Mouse (Mus musculus): Measurements from ENCODE around the gene Zbtb21. TPM values are rescaled to one million over a fixed set of nuclear protein-coding genes. Genes with fewer than 3 reads are reported as not detected.
A peak's percentile ranks its signal among the peaks of the same experiment; 100 is the strongest.

Zbtb21 gene
- polyA plus RNA-seq, 1 experiment: 19.1 TPM

GRCm38 (mm10) chr16:97984589-97984988 is 22.2 kb upstream of the Zbtb21 start:
- 94% methylated on average over 5 of the region's 5 CpGs for WGBS
- no peak for DNase-seq

GRCm38 (mm10) chr16:97981362-97981761 is 18.9 kb upstream of the Zbtb21 start:
- Histone ChIP-seq H3K27me3 (ENCODE audit: control insufficient read depth, insufficient read depth, low read length) (no peaks in the 10 kb centered on the region), H3K27ac (ENCODE audit: control insufficient read depth, insufficient read depth, low read length) (no peak overlapping the region), H3K4me3 (ENCODE audit: control insufficient read depth, insufficient read depth, low read length) (no peak overlapping the region), H3K36me3 (ENCODE audit: control insufficient read depth, insufficient read depth, low read length) (no peaks in the 10 kb centered on the region), H3K4me1 (replicated peaks; ENCODE audit: control insufficient read depth, insufficient read depth, low read length) (no peaks in the 10 kb centered on the region)
- 97% methylated on average over 1 of the region's 1 CpGs for WGBS
- no peak for TF ChIP-seq POLR2A (IDR thresholded peaks at IDR 0.05; ENCODE audit: control insufficient read depth, extremely low read depth, insufficient read depth, low read length, poor library complexity)
- no peak for TF ChIP-seq CTCF (IDR thresholded peaks at IDR 0.05; ENCODE audit: borderline replicate concordance, control insufficient read depth, extremely low read depth, insufficient read depth, low read length, poor library complexity)
- DNase-seq: no peak

More at GRCm38 (mm10) chr16:97984589-97984988, 22.2 kb upstream of the Zbtb21 start:
- H3K4me3 ChIP-seq (ENCODE audit: control insufficient read depth, insufficient read depth, low read length): no peak overlapping the region
- no peaks in the 10 kb centered on the region for H3K36me3 ChIP-seq (ENCODE audit: control insufficient read depth, insufficient read depth, low read length)
- H3K4me1 ChIP-seq (replicated peaks; ENCODE audit: control insufficient read depth, insufficient read depth, low read length): no peaks in the 10 kb centered on the region
- H3K27me3 ChIP-seq (ENCODE audit: control insufficient read depth, insufficient read depth, low read length): no peaks in the 10 kb centered on the region
- H3K27ac ChIP-seq (ENCODE audit: control insufficient read depth, insufficient read depth, low read length): no peak overlapping the region
- no peak for TF ChIP-seq POLR2A (IDR thresholded peaks at IDR 0.05; ENCODE audit: control insufficient read depth, extremely low read depth, insufficient read depth, low read length, poor library complexity)
- no peak for TF ChIP-seq CTCF (IDR thresholded peaks at IDR 0.05; ENCODE audit: borderline replicate concordance, control insufficient read depth, extremely low read depth, insufficient read depth, low read length, poor library complexity)

GRCm38 (mm10) chr16:97977722-97978121 is 15.3 kb upstream of the Zbtb21 start:
- Histone ChIP-seq H3K4me3 (ENCODE audit: control insufficient read depth, insufficient read depth, low read length) (no peak overlapping the region), H3K36me3 (ENCODE audit: control insufficient read depth, insufficient read depth, low read length) (no peaks in the 10 kb centered on the region), H3K27me3 (ENCODE audit: control insufficient read depth, insufficient read depth, low read length) (no peaks in the 10 kb centered on the region), H3K27ac (ENCODE audit: control insufficient read depth, insufficient read depth, low read length) (no peak overlapping the region), H3K4me1 (replicated peaks; ENCODE audit: control insufficient read depth, insufficient read depth, low read length) (no peaks in the 10 kb centered on the region)
- DNase-seq: no peak
- 88% methylated on average over 3 of the region's 3 CpGs for WGBS
- TF ChIP-seq CTCF (IDR thresholded peaks at IDR 0.05; ENCODE audit: borderline replicate concordance, control insufficient read depth, extremely low read depth, insufficient read depth, low read length, poor library complexity) (no peak), POLR2A (IDR thresholded peaks at IDR 0.05; ENCODE audit: control insufficient read depth, extremely low read depth, insufficient read depth, low read length, poor library complexity) (no peak)

GRCm38 (mm10) chr16:97977277-97977676 is 14.9 kb upstream of the Zbtb21 start:
- no peak for TF ChIP-seq POLR2A (IDR thresholded peaks at IDR 0.05; ENCODE audit: control insufficient read depth, extremely low read depth, insufficient read depth, low read length, poor library complexity)
- TF ChIP-seq CTCF (IDR thresholded peaks at IDR 0.05; ENCODE audit: borderline replicate concordance, control insufficient read depth, extremely low read depth, insufficient read depth, low read length, poor library complexity): no peak
- H3K27me3 ChIP-seq (ENCODE audit: control insufficient read depth, insufficient read depth, low read length): no peaks in the 10 kb centered on the region

GRCm38 (mm10) chr16:97963956-97964540 is 1.6 kb upstream of the Zbtb21 start:
- Histone ChIP-seq H3K4me3 (ENCODE audit: control insufficient read depth, insufficient read depth, low read length) (no peak overlapping the region), H3K27ac (ENCODE audit: control insufficient read depth, insufficient read depth, low read length) (no peak overlapping the region), H3K27me3 (ENCODE audit: control insufficient read depth, insufficient read depth, low read length) (no peaks in the 10 kb centered on the region), H3K36me3 (ENCODE audit: control insufficient read depth, insufficient read depth, low read length) (no peaks in the 10 kb centered on the region), H3K4me1 (replicated peaks; ENCODE audit: control insufficient read depth, insufficient read depth, low read length) (peaks cover 2% of the 10 kb centered on the region)
- no peak for DNase-seq
- 24% methylated on average over 3 of the region's 3 CpGs for WGBS
- TF ChIP-seq CTCF (IDR thresholded peaks at IDR 0.05; ENCODE audit: borderline replicate concordance, control insufficient read depth, extremely low read depth, insufficient read depth, low read length, poor library complexity): no peak
- TF ChIP-seq POLR2A (IDR thresholded peaks at IDR 0.05; ENCODE audit: control insufficient read depth, extremely low read depth, insufficient read depth, low read length, poor library complexity): no peak

More at GRCm38 (mm10) chr16:97977277-97977676, 14.9 kb upstream of the Zbtb21 start:
- WGBS: 78% methylated on average over 1 of the region's 1 CpGs
- Histone ChIP-seq H3K4me3 (ENCODE audit: control insufficient read depth, insufficient read depth, low read length) (no peak overlapping the region), H3K36me3 (ENCODE audit: control insufficient read depth, insufficient read depth, low read length) (no peaks in the 10 kb centered on the region), H3K4me1 (replicated peaks; ENCODE audit: control insufficient read depth, insufficient read depth, low read length) (no peaks in the 10 kb centered on the region), H3K27ac (ENCODE audit: control insufficient read depth, insufficient read depth, low read length) (no peak overlapping the region)
- no peak for DNase-seq

GRCm38 (mm10) chr16:97961381-97962150 is 856 bp downstream of the Zbtb21 start:
- DNase-seq: no peak
- Histone ChIP-seq H3K36me3 (ENCODE audit: control insufficient read depth, insufficient read depth, low read length) (0 out of 2 replicates have a peak, but pooled peaks cover under 1% of the 10 kb centered on the region), H3K27ac (ENCODE audit: control insufficient read depth, insufficient read depth, low read length) (peak overlapping the region; percentile 0; the same call in 1 of the 2 replicates), H3K27me3 (ENCODE audit: control insufficient read depth, insufficient read depth, low read length) (no peaks in the 10 kb centered on the region), H3K4me3 (ENCODE audit: control insufficient read depth, insufficient read depth, low read length) (peak overlapping the region; percentile 80), H3K4me1 (replicated peaks; ENCODE audit: control insufficient read depth, insufficient read depth, low read length) (peaks cover 2% of the 10 kb centered on the region)
- TF ChIP-seq POLR2A (IDR thresholded peaks at IDR 0.05; ENCODE audit: control insufficient read depth, extremely low read depth, insufficient read depth, low read length, poor library complexity) (no peak), CTCF (IDR thresholded peaks at IDR 0.05; ENCODE audit: borderline replicate concordance, control insufficient read depth, extremely low read depth, insufficient read depth, low read length, poor library complexity) (no peak)
- WGBS: 5% methylated on average over 36 of the region's 36 CpGs
